23 mouse cellular contexts compared by ENCODE assay signal in genomic region chr5:138897255-138897654, GRCm38 (mm10).
A peak's percentile ranks its signal among the peaks of the same experiment; 100 is the strongest.
DNase-seq lines count a peak whose midpoint lies in the region; ATAC-seq lines count a peak whose summit lies in the region.
"Had no signal": no experiment of that assay in that cellular context is flagged by ENCODE, and none has a peak within 500 bp of the region (broad histone marks: within the 10 kb centered on the region; RNA-seq: fewer than 3 reads in every experiment).

No protein-coding gene starts in this region.

- no peak overlapping the region for H3K4me3 ChIP-seq in heart, embryonic 10.5 days
- peak overlapping the region; percentile 66 for H3K4me3 ChIP-seq in megakaryocyte, embryonic 14.5 days (replicated peaks)
- H3K4me3 ChIP-seq: forebrain, embryonic 10.5 days; forebrain, embryonic 13.5 days; heart, embryonic 13.5 days had no signal

- no peaks in the 10 kb centered on the region for H3K9me3 ChIP-seq in heart, embryonic 10.5 days
- peaks cover 4% of the 10 kb centered on the region; the same call in 1 of the 2 replicates for H3K9me3 ChIP-seq in megakaryocyte, embryonic 14.5 days
- H3K9me3 ChIP-seq: forebrain, embryonic 10.5 days; forebrain, embryonic 13.5 days; heart, embryonic 13.5 days had no signal

- H3K27me3 ChIP-seq in heart, embryonic 10.5 days (ENCODE audit: insufficient read depth, poor library complexity, severe bottlenecking) = no peaks in the 10 kb centered on the region
- H3K27me3 ChIP-seq in megakaryocyte, embryonic 14.5 days (replicated peaks) = peaks cover 38% of the 10 kb centered on the region
- H3K27me3 ChIP-seq: forebrain, embryonic 13.5 days; heart, embryonic 13.5 days had no signal

- H3K36me3 ChIP-seq in heart, embryonic 10.5 days = no peaks in the 10 kb centered on the region
- no peaks in the 10 kb centered on the region for H3K36me3 ChIP-seq in megakaryocyte, embryonic 14.5 days (replicated peaks; ENCODE audit: low read length)
- H3K36me3 ChIP-seq: forebrain, embryonic 10.5 days; heart, embryonic 13.5 days had no signal

- H3K4me1 ChIP-seq in heart, embryonic 10.5 days = peaks cover 22% of the 10 kb centered on the region
- H3K4me1 ChIP-seq in megakaryocyte, embryonic 14.5 days = peaks cover 32% of the 10 kb centered on the region

- 0 out of 2 replicates have a peak overlapping the region, but pooled peaks have one; percentile 22 for H3K27ac ChIP-seq in heart, embryonic 10.5 days
- H3K27ac ChIP-seq: forebrain, embryonic 10.5 days; forebrain, embryonic 13.5 days; hindbrain, embryonic 14.5 days had no signal

- peak; percentile 76 for ATAC-seq in common myeloid progenitor, adult 5-6 weeks (replicated peaks; ENCODE audit: low read depth, poor library complexity, severe bottlenecking)
- ATAC-seq: activated CD4-positive, CD25-positive, alpha-beta regulatory T cell, adult 4 months; forebrain, embryonic 13.5 days; forebrain, embryonic 16.5 days had no signal

- DNase-seq in heart, embryonic 10.5 days (ENCODE audit: low spot score) = no peak
- no peak for DNase-seq in heart, adult 8-10 months (ENCODE audit: low spot score)
- DNase-seq in MN1 (ENCODE audit: low spot score) = no peak
- DNase-seq in lung, postnatal 14 days = no peak
- DNase-seq: adrenal gland, adult 8-10 months; adrenal gland, postnatal 25 days; cerebellum, adult 11-12 months; cerebellum, adult 8-10 months; cerebellum, postnatal 10 days; cerebellum, postnatal 36 days; gastrocnemius, postnatal 10 days; gastrocnemius, postnatal 36 days; heart, adult 11 months; heart, postnatal 14 days; heart, postnatal 4 days had no signal
